Mouse (Mus musculus) T-cell, adult 2 months (primary cell): ENCODE results near the gene Hikeshi.
A peak's percentile ranks its signal among the peaks of the same experiment; 100 is the strongest.

Source experiments
- DNase-seq: peaks from one replicate; pipeline ENCODE4 v3.0.0; 2022; ENCODE audit warnings: low spot score

Hikeshi gene

DNA sequence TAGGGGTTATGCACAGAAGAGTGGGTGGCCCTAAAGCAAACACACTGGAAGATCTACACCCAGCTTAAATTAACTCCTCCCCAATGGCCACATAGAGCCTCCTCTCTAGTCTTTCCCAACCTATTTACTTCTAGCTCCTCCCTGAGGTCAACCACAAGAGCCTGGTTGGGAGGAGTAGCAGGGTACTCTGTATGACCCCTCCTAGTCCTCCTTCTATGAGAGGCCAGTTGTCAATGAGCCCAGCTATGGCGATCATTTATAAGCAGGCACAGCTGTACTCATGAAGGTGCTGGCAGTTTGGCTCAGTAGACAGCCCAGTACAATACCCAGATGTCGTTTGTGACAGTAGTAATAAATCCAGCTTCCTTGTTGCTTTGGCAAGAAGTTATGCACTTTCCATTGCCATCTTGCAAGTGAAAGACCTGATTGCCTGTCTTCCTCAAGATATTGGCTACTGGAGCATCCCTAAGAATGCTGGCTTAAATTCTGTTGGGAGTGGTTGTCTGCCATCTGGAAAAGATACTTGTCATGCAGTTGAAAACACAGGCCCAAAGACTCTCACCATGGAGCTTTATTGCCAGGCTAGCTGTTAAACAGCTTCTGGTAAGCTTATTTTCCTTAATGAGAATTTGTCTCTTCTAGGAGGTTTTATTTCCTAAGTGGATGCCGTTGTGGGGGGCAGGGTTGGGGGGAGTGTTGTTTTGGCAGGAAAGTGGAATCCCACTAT is 27.4 kb downstream of the Hikeshi start:
- DNase-seq, result no peak

DNA sequence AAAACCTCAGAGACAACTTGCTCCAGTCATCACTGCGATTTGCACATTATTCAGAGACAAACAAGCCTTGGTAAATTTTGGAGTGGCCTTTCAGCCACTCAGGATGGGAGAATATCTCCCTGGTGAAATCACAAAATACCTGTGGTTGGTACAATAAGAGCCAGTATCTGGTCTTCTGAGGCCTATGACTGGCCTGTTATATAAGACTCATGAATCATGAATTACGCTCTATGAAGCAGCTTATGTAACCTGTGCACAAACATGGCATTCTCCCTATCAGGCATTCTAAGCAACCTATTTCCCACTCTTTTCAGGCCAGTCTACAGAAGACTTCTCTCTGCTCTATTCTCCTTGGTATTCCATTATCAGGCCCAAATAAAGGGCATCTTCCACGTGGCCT is 28.6 kb downstream of the Hikeshi start:
- DNase-seq, result no peak

DNA sequence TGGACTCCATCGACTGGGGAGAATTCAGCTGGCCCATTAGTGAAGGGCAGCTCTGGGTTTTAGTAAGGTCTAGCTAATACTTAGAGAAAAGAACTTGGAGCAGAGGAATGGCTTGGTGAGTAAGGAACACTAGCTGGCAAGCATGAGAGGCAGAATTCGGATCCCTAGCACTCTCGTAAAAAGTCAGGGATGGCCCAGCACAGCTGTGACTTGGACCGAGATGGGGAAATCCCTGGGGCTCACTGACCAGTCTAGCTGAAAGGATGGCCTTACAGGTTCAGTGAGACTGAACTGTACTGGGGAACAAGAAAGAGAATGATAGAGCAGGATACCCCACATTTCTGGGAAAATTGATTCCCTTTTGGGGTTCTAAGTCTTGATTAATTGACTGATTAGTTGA is 31.3 kb downstream of the Hikeshi start:
- DNase-seq, result no peak

DNA sequence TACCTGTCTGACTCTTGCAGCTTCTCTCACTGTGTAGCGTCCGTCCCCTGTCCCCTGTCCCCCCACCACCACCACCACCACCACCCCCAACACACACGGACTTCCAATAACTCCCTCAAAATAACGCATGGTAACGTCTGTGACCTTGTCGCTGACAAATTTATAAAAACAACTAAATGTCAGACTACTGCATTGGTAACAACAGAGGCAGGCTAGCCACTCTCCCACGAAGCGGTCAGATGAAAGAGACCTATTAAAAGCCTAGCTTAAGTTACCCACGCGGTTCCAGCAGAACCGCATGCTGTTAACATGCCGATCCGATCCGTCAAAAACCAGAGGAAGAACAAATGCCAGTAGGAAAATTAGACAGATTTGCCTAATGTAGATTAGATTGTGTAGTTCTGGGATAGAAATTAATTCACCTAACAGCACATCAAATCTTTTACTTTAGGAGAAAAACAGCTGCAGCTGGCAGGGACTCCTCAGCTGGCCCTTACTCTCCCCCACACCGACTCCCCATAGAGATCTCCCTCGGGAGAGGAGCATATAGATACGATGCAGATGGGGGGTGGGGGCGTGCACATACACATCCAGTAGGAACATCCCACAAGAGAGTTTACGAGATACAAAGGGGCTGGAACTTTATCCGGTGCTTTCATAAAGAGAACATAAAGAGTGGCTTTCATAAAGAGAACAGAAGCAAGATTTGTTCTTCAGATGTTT is 31.9 kb downstream of the Hikeshi start:
- no peak for DNase-seq

DNA sequence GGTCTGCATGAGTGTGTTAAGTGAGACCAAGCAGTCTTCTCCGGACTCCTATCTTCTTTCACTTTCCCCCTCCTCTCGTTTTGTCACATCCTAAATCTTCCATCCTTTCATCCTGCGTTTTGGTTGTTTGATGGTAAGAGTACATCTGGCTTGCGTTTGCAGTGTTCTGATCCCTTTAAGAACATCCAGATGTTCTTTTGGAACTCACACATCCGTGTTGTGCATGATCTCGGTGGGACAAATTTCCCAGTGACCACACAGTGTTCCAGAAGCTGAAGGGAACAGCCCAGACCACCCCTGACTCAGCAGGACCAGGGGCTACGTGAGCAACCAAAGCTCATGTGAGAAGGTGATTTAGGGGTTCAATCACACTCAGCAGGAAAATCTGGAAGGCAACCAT is 32.6 kb downstream of the Hikeshi start:
- DNase-seq, result no peak

DNA sequence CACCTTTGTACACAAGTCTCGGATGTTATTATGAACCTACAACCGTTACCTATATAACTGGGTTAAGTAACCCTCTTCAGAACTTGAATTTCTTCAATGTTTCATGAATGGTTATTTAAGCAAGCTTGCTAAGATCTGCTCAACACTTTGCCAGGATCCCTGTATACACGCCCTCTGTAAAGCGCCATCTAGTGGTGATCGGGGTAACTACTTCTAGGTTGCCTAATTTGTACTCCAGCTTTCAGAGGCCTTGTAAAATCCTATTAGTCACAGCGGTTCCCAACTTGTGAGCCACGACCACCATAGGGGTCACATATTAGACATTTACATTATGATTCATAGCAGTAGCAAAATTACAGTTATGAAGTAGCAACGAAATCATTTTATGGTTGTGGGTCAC is 33.1 kb downstream of the Hikeshi start:
- DNase-seq, result peak; percentile 55

DNA sequence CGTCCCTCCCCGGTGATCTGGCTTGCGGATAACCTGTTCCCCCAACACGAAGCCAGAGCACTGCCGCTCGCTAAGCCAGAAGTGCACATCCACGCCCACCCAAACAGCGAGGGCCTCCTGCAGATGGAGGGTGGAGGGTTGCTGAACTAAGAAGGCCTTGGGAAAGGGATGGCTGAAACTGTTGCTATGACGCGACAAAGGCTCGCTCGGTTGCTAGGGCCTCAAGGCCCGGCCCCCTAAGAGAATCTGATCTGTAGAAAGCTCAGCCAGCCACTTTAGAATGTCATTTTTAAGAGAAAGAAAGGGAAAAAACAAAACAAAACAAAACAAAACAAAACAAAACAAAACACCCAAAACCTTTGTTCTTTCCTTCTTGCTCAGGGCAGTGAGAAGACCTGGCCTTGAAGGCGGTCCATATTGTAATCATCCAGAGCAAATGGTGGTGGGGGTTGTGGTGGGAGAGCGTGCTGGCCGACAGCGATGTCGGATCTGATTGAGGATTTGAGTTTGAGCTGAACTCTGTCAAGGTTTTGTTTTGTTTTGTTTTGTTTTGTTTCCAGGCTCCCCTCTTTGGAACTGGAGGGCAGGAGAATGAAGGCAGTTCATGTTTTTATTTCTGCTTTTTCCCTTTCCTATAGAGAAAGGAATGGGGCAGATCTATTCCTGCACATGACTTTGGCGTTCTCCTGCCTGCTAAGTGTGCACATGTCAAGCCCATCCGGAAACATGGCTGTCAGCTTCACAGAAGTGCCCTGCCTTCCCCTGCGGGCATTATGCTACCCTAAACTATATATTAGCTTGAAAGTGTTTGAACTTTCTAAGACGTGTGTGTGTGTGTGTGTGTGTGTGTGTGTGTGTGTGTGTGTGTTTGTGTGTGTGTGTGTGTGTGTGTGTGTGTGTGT is 37.3 kb downstream of the Hikeshi start, which contains the start of gene Ccdc81:
Gene Ccdc81 (minus strand): TSS at position 188 of the 902 bp plus-strand sequence.
- DNase-seq, result no peak

DNA sequence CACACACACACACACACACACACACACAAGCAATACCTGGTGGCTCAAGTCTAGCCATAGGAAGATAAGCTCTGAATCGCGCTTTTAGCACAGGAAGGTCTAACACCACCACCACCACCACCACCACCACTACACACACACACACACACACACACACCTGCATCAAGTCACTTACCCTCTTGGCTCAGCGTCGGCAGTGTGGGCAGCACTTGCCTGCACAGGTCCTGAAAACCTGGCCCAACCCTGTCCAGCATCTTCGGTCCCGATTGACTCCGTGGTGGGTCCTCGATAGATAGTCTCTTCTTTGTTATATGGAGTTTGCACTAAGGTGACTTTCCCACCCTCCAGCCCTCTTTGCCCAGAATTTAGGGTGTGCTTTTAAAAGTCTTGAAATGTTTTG is 38.0 kb downstream of the Hikeshi start:
- DNase-seq, result no peak

DNA sequence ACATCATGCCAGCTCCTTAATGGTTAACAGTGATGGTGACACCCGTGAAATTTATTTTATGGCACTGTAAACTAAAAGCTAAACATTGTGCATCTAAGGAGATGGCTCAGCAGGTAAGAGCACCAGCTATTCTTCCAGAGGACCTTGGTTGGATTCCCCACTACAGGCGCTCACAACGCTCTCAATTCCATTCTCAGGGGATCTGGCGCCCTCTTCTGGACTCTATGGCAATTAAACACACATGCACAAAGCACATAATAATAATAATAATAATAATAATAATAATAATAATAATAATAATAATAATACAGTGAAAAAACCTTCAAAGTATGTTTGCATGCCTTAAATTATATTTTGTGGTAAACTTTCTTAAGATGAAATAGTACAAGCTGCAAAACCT is 49.1 kb downstream of the Hikeshi start:
- no peak for DNase-seq

DNA sequence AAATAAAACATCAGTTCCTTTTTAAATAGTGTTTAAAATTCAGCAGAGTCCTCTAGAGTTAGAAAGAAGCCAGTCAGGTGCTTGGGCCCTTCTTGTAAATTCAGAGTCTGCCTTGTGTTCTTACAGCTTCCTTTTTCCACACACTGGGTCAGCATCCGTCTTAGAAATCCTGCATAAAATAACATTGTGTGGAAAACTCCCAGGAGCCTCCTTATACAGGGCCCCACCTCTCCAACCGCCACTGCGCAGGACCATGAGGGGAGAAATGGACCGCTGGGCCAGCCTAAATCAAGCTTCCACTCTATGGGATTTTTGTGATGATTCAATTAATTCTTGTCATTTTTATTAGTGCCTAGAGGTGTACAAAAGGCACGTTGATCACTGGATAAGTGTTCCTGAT is 49.6 kb downstream of the Hikeshi start:
- DNase-seq, result no peak

DNA sequence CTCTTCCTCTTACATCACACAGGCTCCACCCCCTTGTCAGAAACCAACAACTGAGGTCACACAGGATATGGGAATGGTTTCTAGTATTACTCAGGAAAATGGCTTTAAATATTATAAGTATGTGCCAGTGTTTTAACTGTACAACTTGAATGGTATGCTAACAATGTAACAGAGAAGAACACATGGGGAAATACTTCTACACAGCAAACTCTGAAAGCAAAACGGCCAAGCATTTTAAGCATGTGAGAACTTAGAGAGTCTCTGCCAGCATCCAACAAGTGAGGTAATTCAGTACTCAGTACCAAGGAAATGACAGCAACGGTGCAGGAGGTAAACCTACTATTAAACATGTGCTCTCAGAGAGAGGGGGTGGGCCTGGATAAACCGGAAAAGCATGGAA is 56.5 kb downstream of the Hikeshi start:
- DNase-seq, result no peak

DNA sequence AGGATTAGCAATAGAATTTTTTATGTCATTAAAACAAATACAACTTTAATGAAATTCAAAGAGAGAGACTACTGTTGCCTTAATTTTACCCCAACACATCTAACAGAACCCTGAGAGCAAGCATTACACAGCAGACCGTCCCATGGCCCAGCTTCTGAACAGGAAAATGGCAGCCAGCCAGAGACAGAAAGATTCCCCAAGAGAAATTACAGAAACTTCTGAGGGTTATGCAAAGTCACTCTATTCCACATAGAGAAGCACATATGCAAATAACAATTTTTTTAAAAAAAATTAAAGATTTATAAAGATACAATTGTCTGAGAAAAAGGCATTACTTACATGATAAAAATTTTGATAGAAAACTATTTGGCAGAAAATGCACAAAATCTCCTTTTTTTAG is 61.3 kb downstream of the Hikeshi start:
- no peak for DNase-seq
